Mouse (Mus musculus): ENCODE data around the gene Rgl2.
A peak's percentile ranks its signal among the peaks of the same experiment; 100 is the strongest.

Gene Rgl2

GRCm38 (mm10) chr17:33921361-33921760 is 8.0 kb upstream of the Rgl2 start:
- DNase-seq (ENCODE audit: low read depth, low spot score), result no peak

GRCm38 (mm10) chr17:33924577-33925283 is 4.6 kb upstream of the Rgl2 start:
- DNase-seq (ENCODE audit: low read depth, low spot score), result peak; percentile 77

DNA sequence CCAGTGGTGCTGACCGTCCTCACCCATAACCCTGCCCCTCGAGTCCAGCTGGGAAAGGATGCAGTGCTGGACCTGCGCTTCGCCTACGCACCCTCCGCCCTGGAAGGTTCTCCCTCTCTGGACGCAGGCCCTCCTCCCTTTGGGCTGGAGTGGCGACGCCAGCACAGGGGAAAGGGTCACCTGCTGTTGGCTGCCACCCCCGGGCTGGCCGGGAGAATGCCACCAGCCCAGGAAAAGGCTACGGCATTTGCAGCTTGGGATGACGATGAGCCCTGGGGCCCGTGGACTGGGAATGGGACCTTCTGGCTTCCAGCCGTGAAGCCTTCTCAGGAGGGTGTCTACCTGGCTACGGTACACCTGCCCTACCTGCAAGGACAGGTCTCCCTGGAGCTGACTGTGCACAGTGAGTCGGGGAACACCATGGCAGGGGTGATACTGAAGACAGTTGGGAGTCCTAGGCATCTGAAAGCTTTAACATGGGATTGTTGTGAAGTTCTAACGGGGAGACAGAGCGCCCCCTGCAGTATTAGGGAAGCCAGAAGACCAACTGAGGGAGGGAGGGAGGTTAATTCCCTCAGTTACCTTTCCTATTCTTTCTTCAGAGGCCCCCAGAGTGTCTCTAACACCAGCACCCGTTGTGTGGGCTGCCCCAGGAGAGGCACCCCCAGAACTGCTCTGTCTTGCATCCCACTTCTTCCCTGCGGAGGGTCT is 3.8 kb upstream of the Rgl2 start:
- no peak for DNase-seq (ENCODE audit: low read depth, low spot score)

DNA sequence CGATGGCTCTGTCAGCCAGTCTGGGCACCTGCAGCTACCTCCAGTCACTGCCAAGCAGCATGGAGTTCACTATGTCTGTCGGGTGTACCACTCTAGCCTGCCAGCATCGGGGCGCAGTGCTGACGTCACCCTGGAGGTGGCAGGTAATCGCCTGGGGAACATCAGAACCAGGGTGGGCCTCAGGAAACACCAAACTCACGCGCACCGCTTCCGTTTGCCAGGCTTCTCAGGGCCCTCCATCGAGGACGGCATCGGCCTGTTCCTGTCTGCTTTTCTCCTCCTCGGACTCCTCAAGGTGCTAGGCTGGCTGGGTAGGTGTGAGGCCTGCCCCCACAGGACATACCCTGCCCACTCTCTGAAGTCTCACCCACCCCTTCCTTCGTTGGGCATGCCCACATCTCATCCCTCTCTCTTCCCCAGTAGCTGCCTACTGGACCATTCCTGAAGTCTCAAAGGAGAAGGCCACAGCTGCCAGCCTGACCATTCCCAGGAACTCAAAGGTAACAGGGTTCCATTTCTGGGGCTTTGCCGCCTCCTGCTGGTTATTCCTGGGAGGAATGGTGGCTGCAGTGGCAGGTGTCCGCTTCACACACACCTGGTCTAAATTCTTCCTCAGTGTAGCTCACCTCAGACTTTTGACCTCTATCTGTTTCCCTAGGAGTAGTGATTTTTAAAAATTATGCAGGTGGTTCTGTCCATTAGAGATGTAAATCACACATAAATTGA is 3.0 kb upstream of the Rgl2 start:
- no peak for DNase-seq (ENCODE audit: low read depth, low spot score)

DNA sequence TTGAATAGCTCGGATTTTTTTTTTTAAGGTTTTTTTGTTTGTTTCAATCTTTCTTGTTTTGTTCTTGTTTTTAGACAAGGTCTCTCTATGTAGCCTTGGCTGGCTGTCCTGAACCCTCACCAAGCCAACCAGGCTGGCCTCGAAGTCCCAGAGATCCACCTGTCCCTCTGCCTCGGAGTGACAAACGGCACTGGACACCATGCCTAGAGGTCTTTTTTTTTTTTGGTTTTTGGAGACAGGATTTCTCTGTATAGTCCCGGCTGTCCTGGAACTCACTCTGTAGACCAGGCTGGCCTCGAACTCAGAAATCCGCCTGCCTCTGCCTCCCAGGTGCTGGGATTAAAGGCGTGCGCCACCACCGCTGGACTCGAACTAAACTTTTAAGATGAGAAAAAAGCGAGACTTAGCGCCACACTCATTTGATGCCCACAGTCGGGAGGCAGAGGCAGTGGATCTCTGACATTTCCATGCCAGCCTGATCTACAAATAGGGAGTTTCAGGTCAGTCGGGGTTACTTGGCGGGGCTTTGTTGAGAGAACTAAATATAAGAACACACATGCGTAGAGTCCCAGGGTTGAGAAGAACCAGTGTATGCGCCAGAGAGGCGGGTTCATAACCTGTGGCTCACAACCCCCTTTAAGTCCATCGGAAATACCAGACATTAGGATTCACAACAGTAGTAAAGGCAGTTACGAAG is 944 bp upstream of the Rgl2 start:
- no peak for DNase-seq (ENCODE audit: low read depth, low spot score)

DNA sequence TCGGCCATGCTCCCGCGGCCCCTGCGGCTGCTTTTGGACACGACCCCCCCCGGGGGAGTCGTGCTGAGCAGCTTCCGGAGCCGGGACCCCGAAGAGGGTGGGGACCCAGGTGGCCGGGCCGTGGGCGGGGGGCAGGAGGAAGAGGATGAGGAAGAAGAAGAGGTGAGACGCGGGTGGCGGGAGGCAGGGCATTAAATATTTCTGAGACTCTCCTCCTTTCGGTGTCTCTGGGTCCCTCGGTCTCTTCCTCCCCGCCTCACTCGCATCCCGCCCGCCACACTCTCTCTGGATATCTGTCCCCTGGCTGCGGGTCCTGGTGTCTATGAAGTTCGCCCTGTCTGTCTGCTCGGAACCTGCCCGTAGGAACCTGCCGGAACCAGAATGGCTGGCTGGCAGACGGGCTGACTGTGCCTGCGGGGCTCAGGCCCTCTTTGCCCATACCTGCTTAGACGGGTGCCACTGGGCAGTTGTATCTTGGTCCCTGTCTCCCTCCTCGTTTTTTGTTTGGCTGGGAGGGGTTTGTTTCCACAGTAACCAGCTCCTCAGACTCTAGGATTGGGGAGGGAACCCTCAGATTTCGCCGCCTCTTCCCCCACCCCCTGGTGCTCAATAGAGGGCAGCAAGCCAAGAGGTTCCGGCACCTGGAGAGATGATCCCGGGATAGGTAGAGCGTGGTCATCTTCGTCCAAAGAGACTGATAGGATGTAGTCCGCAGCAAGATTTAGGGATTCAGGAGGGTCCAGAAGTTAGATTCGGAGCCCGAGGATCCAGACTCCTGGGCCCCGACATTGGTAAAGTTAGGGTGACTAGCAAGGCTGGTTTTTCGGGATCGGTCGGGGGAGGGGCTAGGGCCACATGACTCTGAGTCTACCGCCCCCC is 1.2 kb downstream of the Rgl2 start:
- peak; percentile 83 for DNase-seq (ENCODE audit: low read depth, low spot score)

- peak; percentile 70 for DNase-seq (ENCODE audit: low read depth, low spot score)
Measured at GRCm38 (mm10) chr17:33931159-33931866, 2.0 kb downstream of the Rgl2 start.

GRCm38 (mm10) chr17:33931947-33932346 is 2.6 kb downstream of the Rgl2 start:
- no peak for DNase-seq (ENCODE audit: low read depth, low spot score)

DNA sequence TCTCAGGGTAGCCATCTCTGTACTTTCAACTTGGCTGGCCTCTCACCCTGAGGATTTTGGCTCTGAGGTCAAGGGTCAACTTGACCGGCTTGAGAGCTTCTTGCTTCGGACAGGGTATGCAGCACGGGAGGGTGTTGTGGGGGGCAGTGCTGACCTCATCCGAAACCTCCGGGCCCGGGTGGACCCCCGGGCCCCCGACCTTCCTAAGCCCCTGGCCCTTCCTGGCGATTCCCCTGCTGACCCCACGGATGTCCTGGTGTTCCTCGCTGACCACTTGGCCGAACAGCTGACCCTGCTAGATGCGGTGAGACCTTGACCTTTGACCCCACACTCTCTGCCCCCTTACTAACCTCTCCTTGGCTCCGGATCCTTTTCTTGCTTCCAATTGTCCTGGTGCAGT is 3.1 kb downstream of the Rgl2 start:
- DNase-seq (ENCODE audit: low read depth, low spot score), result no peak

DNA sequence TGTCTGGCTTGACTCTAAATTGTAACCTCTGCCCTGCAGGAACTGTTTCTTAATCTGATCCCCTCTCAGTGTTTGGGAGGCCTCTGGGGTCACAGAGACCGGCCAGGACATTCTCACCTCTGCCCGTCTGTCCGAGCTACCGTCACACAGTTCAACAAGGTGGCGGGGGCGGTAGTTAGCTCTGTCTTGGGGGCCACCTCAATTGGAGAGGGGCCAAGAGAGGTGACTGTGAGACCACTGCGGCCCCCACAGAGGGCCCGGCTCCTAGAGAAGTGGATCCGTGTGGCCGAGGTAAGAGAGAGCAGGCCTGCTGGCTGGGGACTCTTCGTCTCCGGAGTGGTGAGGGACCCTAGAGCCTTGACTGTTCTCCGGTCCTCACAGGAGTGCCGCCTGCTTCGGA is 3.6 kb downstream of the Rgl2 start:
- DNase-seq (ENCODE audit: low read depth, low spot score), result no peak

- no peak for DNase-seq (ENCODE audit: low read depth, low spot score)
Measured at GRCm38 (mm10) chr17:33935422-33936055, 6.2 kb downstream of the Rgl2 start.

GRCm38 (mm10) chr17:33936993-33937392 is 7.7 kb downstream of the Rgl2 start:
- no peak for DNase-seq (ENCODE audit: low read depth, low spot score)

GRCm38 (mm10) chr17:33938783-33939182 is 9.4 kb downstream of the Rgl2 start:
- DNase-seq (ENCODE audit: low read depth, low spot score), result no peak

DNA sequence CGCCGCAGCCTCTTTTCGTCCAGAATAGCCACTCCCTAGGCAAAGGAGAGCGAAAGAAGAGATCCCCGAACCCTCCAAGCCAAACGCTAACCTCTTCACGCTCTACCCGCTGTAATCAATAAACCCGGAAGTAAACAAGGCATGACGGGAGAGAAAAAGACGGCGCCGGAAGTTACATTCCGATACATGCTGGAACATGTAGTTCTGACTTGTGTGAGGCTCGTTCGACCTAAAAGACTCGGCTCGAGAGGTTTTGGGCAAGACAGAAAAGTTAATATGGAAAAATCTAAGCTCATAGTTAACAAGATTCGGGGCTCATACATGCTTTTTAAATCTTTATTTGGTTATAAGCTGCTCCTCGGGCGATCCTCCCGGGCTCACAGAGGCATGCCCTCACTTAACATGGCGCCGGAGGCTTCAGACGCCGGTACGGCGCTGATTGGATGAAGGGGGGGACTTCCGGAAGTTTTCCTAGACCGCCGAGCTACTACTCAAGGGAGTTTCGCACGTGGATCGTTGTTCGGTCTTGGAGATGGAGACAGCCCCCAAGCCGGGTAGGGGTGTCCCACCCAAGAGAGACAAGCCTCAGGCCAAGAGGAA is 11.0 kb downstream of the Rgl2 start, which contains the start of the genes Pfdn6 and Wdr46:
Pfdn6 (minus strand) TSS at position 138 of the 600 bp plus-strand sequence.
Wdr46 (plus strand) TSS at position 455 of the 600 bp plus-strand sequence.
- peak; percentile 93 for DNase-seq (ENCODE audit: low read depth, low spot score)

DNA sequence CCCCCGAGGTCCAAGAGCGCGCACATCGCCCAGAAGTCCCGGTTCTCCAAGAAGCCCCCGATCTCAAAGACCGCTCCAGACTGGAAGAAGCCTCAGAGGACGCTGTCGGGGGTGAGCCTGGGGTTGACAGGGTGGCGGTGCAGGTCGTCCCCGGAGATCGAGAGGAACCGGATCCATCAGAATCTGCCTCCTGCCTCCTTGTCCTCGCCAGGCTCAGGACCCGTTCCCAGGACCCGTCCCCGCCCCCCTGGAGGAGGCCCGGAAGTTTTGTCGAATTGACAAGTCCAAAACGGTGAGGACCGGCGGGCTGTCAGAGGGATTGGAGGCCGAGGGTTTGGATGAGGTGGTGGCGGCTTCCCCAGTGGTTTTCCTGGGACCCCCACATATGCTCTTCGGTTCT is 11.6 kb downstream of the Rgl2 start:
- no peak for DNase-seq (ENCODE audit: low read depth, low spot score)

DNA sequence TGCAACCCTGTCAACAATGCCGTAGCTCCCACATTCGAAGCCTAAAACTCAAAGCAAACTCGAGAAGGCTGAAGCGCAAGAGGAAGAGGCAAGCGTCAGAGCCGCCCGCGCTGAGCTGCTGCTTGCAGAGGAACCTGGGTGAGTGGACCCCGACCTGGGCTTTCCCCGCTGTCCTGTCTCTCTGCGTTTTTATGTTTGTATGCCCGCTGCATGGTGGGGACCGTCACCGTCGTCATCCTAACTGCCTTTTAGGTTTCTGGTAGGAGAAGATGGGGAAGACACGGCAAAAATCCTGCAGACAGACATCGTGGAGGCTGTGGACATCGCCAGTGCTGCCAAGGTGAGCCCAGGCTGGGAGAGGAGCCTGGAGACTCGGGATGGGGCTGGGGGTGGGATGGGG is 12.0 kb downstream of the Rgl2 start:
- no peak for DNase-seq (ENCODE audit: low read depth, low spot score)

DNA sequence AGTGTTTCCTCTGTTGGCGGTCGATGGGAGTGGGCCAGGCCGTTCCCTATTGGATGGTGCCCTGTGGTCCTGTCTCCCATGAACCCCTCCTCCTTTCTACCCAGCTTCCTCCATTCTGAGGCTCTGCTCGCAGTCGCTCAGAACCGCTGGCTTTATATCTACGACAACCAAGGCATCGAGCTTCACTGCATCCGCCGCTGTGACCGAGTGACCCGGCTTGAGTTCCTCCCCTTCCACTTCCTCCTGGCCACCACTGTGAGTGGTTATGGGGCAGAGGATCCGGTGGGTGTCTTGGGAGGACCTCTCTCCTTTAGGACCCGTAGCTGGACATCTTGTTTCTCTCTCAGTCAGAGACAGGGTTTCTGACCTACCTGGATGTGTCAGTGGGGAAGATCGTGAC is 14.1 kb downstream of the Rgl2 start:
- no peak for DNase-seq (ENCODE audit: low read depth, low spot score)

GRCm38 (mm10) chr17:33947430-33948089 is 18.2 kb downstream of the Rgl2 start:
- DNase-seq (ENCODE audit: low read depth, low spot score), result peak; percentile 87

Measured in CD4-positive helper T cell, adult 2 months (primary cell).